ENCODE assay signal across 8 mouse cellular contexts in the genomic region with DNA sequence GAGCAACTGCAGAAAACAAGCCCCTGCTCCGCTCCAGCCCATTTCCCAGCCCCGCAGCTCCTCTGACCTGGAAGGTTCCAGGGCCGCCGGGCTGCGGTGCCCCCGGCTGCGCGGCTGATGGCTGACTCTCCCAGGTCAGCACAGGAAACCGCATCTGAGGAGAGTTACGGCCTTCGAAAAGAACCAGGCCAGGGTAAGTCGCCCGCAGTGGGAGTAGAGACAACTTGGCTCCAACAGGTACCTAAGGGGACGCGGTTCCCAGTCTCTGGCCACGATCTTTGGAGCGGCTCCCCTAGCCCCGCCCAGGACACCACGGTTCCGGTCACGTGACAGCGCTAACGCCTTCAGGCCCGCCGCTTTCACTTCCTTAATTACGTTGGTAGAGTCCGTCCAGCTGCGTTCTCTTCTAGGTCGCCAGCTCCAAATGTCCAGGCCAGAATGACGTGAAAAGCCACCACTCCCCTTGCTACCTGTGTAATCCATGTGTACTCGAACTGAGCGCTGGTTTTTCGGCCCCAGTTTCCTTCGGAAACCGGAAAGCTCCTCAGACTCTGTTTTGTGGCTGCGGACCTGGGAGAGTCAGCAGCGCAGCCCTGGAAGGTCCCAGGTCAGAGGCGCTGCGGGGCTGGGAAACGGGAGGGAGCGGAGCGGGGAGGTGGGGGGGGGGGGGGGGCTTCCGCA. TPM values are rescaled to one million over a fixed set of nuclear protein-coding genes. Genes with fewer than 3 reads are reported as not detected.
DNase-seq lines count a peak whose midpoint lies in the region; ATAC-seq lines count a peak whose summit lies in the region.
"Not testable (repeated sequence)": the region's sequence is repeated elsewhere in the genome, so short reads cannot be mapped to it uniquely, and the experiment has no call there.

A gene (minus strand): TSS at position 300 of the 681 bp plus-strand sequence.
A gene (plus strand): TSS at position 353 of the 681 bp plus-strand sequence.

- H3K9me3 ChIP-seq in hindbrain, embryonic 11.5 days (ENCODE audit: control insufficient read depth, low read length); lung, embryonic 16.5 days (ENCODE audit: control insufficient read depth, low read length): not testable (repeated sequence)

- peak within 1 kb of the TSS; percentile 70; the same call in 1 of the 2 replicates for H3K27ac ChIP-seq in hindbrain, embryonic 11.5 days (ENCODE audit: low read depth, low read length)
- H3K27ac ChIP-seq in lung, embryonic 16.5 days (ENCODE audit: low read length): peak within 1 kb of the TSS; percentile 76

- peak; percentile 63 for DNase-seq in MN1 (ENCODE audit: low spot score)
- peak; percentile 56 for DNase-seq in cerebellum, adult 9-11 months
- DNase-seq in frontal cortex, adult 2 months (ENCODE audit: extremely low spot score in 1 of 2, low spot score in 1 of 2): peak; percentile 3 to 18
- DNase-seq in hindbrain, embryonic 11.5 days (ENCODE audit: low spot score): peak; percentile 68
- DNase-seq in layer of hippocampus, adult 9-11 months: peak; percentile 14
- peak; percentile 9 for DNase-seq in ovary, adult 18-20 months (ENCODE audit: low spot score)
- DNase-seq in thymus, postnatal 0 days (ENCODE audit: low spot score): peak; percentile 48

- H3K27me3 ChIP-seq in hindbrain, embryonic 11.5 days (ENCODE audit: control insufficient read depth, insufficient read depth, low read length); lung, embryonic 16.5 days (ENCODE audit: control insufficient read depth, insufficient read depth, low read depth, low read length): not testable (repeated sequence)

- ATAC-seq in hindbrain, embryonic 11.5 days (ENCODE audit: low FRiP score): peak; percentile 99
- ATAC-seq in lung, embryonic 16.5 days (ENCODE audit: low read depth): peak; percentile 99

- H3K4me2 ChIP-seq in hindbrain, embryonic 11.5 days (replicated peaks; ENCODE audit: low read depth, low read length): peak within 1 kb of the TSS; percentile 48
- peak within 1 kb of the TSS; percentile 62 for H3K4me2 ChIP-seq in lung, embryonic 16.5 days (ENCODE audit: low read depth, low read length)

- H3K4me1 ChIP-seq in hindbrain, embryonic 11.5 days (replicated peaks; ENCODE audit: control insufficient read depth, insufficient read depth, low read length); lung, embryonic 16.5 days (replicated peaks; ENCODE audit: control insufficient read depth, insufficient read depth, low read length): not testable (repeated sequence)

- peak within 1 kb of the TSS; percentile 47 for H3K4me3 ChIP-seq in hindbrain, embryonic 11.5 days (ENCODE audit: low read depth, low read length)
- peak within 1 kb of the TSS; percentile 61 for H3K4me3 ChIP-seq in lung, embryonic 16.5 days (ENCODE audit: low read length)

- peak within 1 kb of the TSS; percentile 57 for H3K9ac ChIP-seq in hindbrain, embryonic 11.5 days (ENCODE audit: low read depth, low read length)
- peak within 1 kb of the TSS; percentile 74 for H3K9ac ChIP-seq in lung, embryonic 16.5 days (ENCODE audit: low read length)

- not testable (repeated sequence) for H3K36me3 ChIP-seq in hindbrain, embryonic 11.5 days (ENCODE audit: control insufficient read depth, insufficient read depth, low read length); lung, embryonic 16.5 days (ENCODE audit: control insufficient read depth, insufficient read depth, low read length)

- 0% methylated on average over 27 of the region's 43 CpGs for WGBS in hindbrain, embryonic 11.5 days
- under 1% methylated on average over 29 of the region's 43 CpGs for WGBS in lung, embryonic 16.5 days

RNA-seq across cellular contexts. Expression of the first gene that starts in this region (rescaled TPM):
- polyA plus RNA-seq in frontal cortex, adult 2 months (2012; rRNA removed): 8.5 and 8.8 TPM in 2 replicates
- 16.9 and 17.3 TPM in 2 replicates for polyA plus RNA-seq in hindbrain, embryonic 11.5 days (2014; fragmentation: Nextera tagmentation; extraction: Ambion mirVana)
- polyA plus RNA-seq in lung, embryonic 16.5 days (2015; fragmentation: Nextera tagmentation; extraction: Ambion mirVana): 12.4 and 12.9 TPM in 2 replicates
- polyA plus RNA-seq in thymus, postnatal 0 days (2015; fragmentation: Nextera tagmentation; extraction: Ambion mirVana): 15.6 and 17.3 TPM in 2 replicates

RNA-seq across cellular contexts. Expression of the second gene that starts in this region (rescaled TPM):
- polyA plus RNA-seq in frontal cortex, adult 2 months (2012; rRNA removed): 3.9 and 5.6 TPM in 2 replicates
- polyA plus RNA-seq in hindbrain, embryonic 11.5 days (2014; fragmentation: Nextera tagmentation; extraction: Ambion mirVana): 12.5 and 13.9 TPM in 2 replicates
- 9.2 and 10.4 TPM in 2 replicates for polyA plus RNA-seq in lung, embryonic 16.5 days (2015; fragmentation: Nextera tagmentation; extraction: Ambion mirVana)
- polyA plus RNA-seq in thymus, postnatal 0 days (2015; fragmentation: Nextera tagmentation; extraction: Ambion mirVana): 13.7 and 14.7 TPM in 2 replicates

Comparison
In these comparisons a context has a peak if more than half of its experiments do, and no peak if none do; other contexts are left out.
1. Peak in every context shown above with its lines: DNase-seq, ATAC-seq, H3K4me3 ChIP-seq and H3K27ac ChIP-seq.
2. DNase-seq: peak in every context shown above with its lines; median percentile 68 in hindbrain, embryonic 11.5 days; 63 in MN1; 56 in cerebellum, adult 9-11 months; 48 in thymus, postnatal 0 days; 14 in layer of hippocampus, adult 9-11 months; 10 in frontal cortex, adult 2 months; 9 in ovary, adult 18-20 months.